Mouse (Mus musculus) lung, embryonic 16.5 days (tissue): ENCODE measurements around the gene Vmn2r124. TPM values are rescaled to one million over a fixed set of nuclear protein-coding genes. Genes with fewer than 3 reads are reported as not detected.
"Not testable (repeated sequence)": the region's sequence is repeated elsewhere in the genome, so short reads cannot be mapped to it uniquely, and the experiment has no call there.

Experiments
- ATAC-seq: fragments of 200-750 bp; cut with Nextera tagmentation; 2 replicates; pipeline ENCODE4 v1.8.0; 2017; ENCODE audit warnings: low read depth, mild to moderate bottlenecking, moderate library complexity
- H3K27ac ChIP-seq: fragments of 300-500 bp; sonication (generic); 2 replicates; pipeline ENCODE4 v1.5.1; 2014; ENCODE audit warnings: mild to moderate bottlenecking, control low read depth, low read length
- H3K27me3 ChIP-seq: fragments of 300-500 bp; sonication (generic); 2 replicates; pipeline ENCODE4 v1.6.1; 2014; ENCODE audit warnings: low read depth, low read length, mixed read lengths; ENCODE audit not compliant: control insufficient read depth, insufficient read depth
- H3K36me3 ChIP-seq: fragments of 300-500 bp; sonication (generic); 2 replicates; pipeline ENCODE4 v1.6.1; 2014; ENCODE audit warnings: low read length; ENCODE audit not compliant: control insufficient read depth, insufficient read depth
- H3K4me1 ChIP-seq: fragments of 300-500 bp; sonication (generic); replicated peaks from 2 replicates; pipeline ENCODE4 v1.6.1; 2014; ENCODE audit warnings: low read length, mixed read lengths; ENCODE audit not compliant: control insufficient read depth, insufficient read depth
- H3K4me2 ChIP-seq: fragments of 300-500 bp; sonication (generic); 2 replicates; pipeline ENCODE4 v1.6.1; 2014; ENCODE audit warnings: low read depth, low read length, control low read depth
- H3K4me3 ChIP-seq: fragments of 300-500 bp; sonication (generic); 2 replicates; pipeline ENCODE4 v1.5.1; 2014; ENCODE audit warnings: mild to moderate bottlenecking, low read length, control low read depth
- H3K9ac ChIP-seq: fragments of 300-500 bp; sonication (generic); 2 replicates; pipeline ENCODE4 v1.6.1; 2014; ENCODE audit warnings: low read length, control low read depth
- H3K9me3 ChIP-seq: fragments of 300-500 bp; sonication (generic); 2 replicates; pipeline ENCODE4 v1.6.1; 2016; ENCODE audit warnings: low read length; ENCODE audit not compliant: control insufficient read depth
- WGBS: fragments of 180-500 bp; shearing (Covaris S2); extraction: QIAGEN DNeasy Blood & Tissue Kit; methylation state at CpG from one replicate; pipeline ENCODE4 v1.1.7; 2014; 5-methylcytosine and 5-hydroxymethylcytosine counted together
- polyA plus RNA-seq: library from polyadenylated mRNA; unstranded; fragments of >200 nt; fragmentation: Nextera tagmentation; extraction: Ambion mirVana; gene quantifications from 2 replicates; pipeline ENCODE4 v1.2.1, GENCODE M21; 2015

The Vmn2r124 gene
- not detected in 2 replicates for polyA plus RNA-seq

DNA sequence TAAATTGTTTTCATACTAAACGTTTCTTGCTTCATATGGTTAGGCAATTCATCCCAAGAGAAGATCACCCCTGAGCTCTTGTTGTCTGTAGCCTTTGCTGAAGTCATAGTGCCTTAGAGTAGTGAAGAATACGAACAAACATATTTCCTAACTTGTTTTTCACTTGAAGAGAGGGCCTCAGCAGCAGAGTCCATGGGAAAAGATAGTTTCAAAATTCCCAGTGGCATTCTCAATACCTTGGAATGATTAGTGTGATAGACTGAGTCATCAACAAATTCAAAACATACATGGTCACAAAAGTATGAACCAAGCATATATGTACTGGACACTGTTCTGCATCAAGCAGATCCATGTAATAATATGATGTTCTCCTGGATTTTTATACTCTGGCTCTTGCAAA, at the start of gene Vmn2r124:
Vmn2r124 (plus strand) TSS at position 301 of the 400 bp plus-strand sequence.
- H3K4me2 ChIP-seq: no peak within 1 kb of the TSS
- no peak for ATAC-seq
- no peaks in the 10 kb centered on the region for H3K4me1 ChIP-seq
- WGBS: 37% methylated on average over 2 of the region's 2 CpGs
- no peaks in the 10 kb centered on the region for H3K9me3 ChIP-seq
- no peak within 1 kb of the TSS for H3K4me3 ChIP-seq
- no peak within 1 kb of the TSS for H3K9ac ChIP-seq
- no peaks in the 10 kb centered on the region for H3K36me3 ChIP-seq
- H3K27ac ChIP-seq: no peak within 1 kb of the TSS
- no peaks in the 10 kb centered on the region for H3K27me3 ChIP-seq

GRCm38 (mm10) chr17:18004752-18005151, 44.5 kb upstream of the Vmn2r124 start:
- Histone ChIP-seq H3K4me2 (no peak overlapping the region), H3K36me3 (no peaks in the 10 kb centered on the region), H3K4me1 (no peaks in the 10 kb centered on the region), H3K27me3 (no peaks in the 10 kb centered on the region), H3K27ac (no peak overlapping the region), H3K9ac (no peak overlapping the region), H3K9me3 (no peaks in the 10 kb centered on the region), H3K4me3 (no peak overlapping the region)
- ATAC-seq: no peak
- WGBS: 92% methylated on average over 1 of the region's 1 CpGs

DNA sequence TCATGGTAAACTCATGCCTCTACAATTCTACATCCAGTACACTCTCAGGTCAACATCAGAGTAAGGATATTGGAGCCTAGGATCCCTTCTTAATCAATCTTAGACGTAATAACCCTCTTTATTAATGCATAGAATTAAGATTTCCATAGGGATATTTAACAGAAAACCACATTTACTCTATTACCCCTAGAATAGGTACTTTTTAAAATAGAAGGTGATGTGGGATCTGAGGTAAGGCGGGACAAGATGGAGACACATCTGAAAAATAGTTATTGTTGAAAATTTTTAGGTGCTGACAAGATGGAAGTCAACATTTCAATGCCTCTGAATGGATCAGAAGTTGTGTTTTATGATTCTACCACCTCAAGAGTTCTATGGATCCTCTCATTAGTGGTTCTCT, 27.8 kb upstream of the Vmn2r124 start, which contains the start of gene Fpr-rs4:
Fpr-rs4 (plus strand) TSS at position 301 of the 400 bp plus-strand sequence.
- H3K4me1 ChIP-seq: no peaks in the 10 kb centered on the region
- no peaks in the 10 kb centered on the region for H3K9me3 ChIP-seq
- 39% methylated on average over 2 of the region's 2 CpGs for WGBS
- no peaks in the 10 kb centered on the region for H3K27me3 ChIP-seq
- H3K36me3 ChIP-seq: no peaks in the 10 kb centered on the region
- no peak within 1 kb of the TSS for H3K27ac ChIP-seq
- H3K4me2 ChIP-seq: no peak within 1 kb of the TSS
- no peak within 1 kb of the TSS for H3K9ac ChIP-seq
- no peak within 1 kb of the TSS for H3K4me3 ChIP-seq
- ATAC-seq: no peak

DNA sequence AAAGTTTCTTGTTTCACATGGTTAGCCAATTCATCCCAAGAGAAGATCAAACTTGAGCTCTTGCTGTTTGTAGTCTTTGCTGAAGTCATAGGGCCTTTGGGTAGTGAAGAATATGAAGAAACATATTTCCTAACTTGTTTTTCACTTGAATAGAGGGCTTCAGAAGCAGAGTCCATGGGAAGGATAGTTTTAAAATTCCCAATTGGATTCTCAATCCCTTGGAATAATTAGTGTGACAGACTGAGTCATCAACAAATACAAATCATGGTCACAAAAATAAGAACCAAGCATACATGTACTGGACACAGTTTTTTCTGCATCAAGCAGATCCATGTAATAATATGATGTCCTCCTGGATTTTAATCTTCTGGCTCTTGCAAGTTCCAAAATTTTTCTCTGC, 35.5 kb downstream of the Vmn2r124 start, which contains the start of gene Vmn2r91:
Vmn2r91 (plus strand) TSS at position 301 of the 400 bp plus-strand sequence.
- H3K36me3 ChIP-seq, H3K4me3 ChIP-seq, ATAC-seq, H3K27me3 ChIP-seq, H3K4me2 ChIP-seq, H3K4me1 ChIP-seq, H3K9ac ChIP-seq, H3K27ac ChIP-seq, H3K9me3 ChIP-seq: not testable (repeated sequence)

DNA sequence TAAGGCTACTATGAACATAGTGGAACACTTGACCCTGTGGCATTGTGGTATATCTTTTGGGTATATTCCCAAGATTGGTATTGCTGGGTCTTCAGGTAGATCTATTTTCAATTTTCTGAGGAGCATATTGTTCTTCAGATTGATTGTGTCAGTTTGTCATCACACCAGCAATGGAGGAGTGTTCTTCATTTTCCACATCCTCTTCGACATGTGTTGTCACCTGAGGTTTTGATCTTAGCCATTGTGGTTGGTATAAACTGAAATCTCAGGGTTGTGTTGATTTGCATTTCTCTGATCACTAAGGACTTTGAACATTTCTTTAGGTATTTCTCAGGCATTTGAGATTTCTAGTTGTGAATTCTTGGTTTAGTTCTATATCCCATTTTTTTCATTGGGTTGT, 46.4 kb downstream of the Vmn2r124 start:
- H3K4me1 ChIP-seq, H3K4me3 ChIP-seq, H3K9me3 ChIP-seq, H3K36me3 ChIP-seq, H3K9ac ChIP-seq, ATAC-seq, H3K27me3 ChIP-seq, H3K27ac ChIP-seq, H3K4me2 ChIP-seq: not testable (repeated sequence)
- 14% methylated on average over 1 of the region's 1 CpGs for WGBS

GRCm38 (mm10) chr17:18102265-18102664, 53.0 kb downstream of the Vmn2r124 start:
- not testable (repeated sequence) for H3K4me2 ChIP-seq, H3K4me3 ChIP-seq, H3K9ac ChIP-seq, ATAC-seq, H3K4me1 ChIP-seq, H3K9me3 ChIP-seq, H3K36me3 ChIP-seq, H3K27me3 ChIP-seq, H3K27ac ChIP-seq
- 84% methylated on average over 3 of the region's 3 CpGs for WGBS

Other genes with a start within 250 kb of the Vmn2r124 start
- 31.4 and 36.6 TPM in 2 replicates for gene Spaca6, start 222.3 kb upstream of the Vmn2r124 start, polyA plus RNA-seq
- 0.73 and 1.3 TPM in 2 replicates for gene Has1, start 194.2 kb upstream of the Vmn2r124 start, polyA plus RNA-seq
- 1.7 TPM in 2 replicates for gene Fpr1, start 165.5 kb upstream of the Vmn2r124 start, polyA plus RNA-seq
- 1.9 and 2.9 TPM in 2 replicates for gene Fpr2, start 161.6 kb upstream of the Vmn2r124 start, polyA plus RNA-seq
- not detected in 2 replicates for gene Fpr3, start 161.6 kb upstream of the Vmn2r124 start, polyA plus RNA-seq
- gene Fpr-rs4, start 27.7 kb upstream of the Vmn2r124 start, polyA plus RNA-seq: not detected in 2 replicates
- not detected in 2 replicates for gene Vmn2r91, start 35.6 kb downstream of the Vmn2r124 start, polyA plus RNA-seq
- gene Vmn2r92, start 102.5 kb downstream of the Vmn2r124 start, polyA plus RNA-seq: not detected in 2 replicates
- not detected in 2 replicates for gene Vmn2r94, start 228.3 kb downstream of the Vmn2r124 start, polyA plus RNA-seq
- gene Vmn2r93, start 248.7 kb downstream of the Vmn2r124 start, polyA plus RNA-seq: not detected in 2 replicates